Mouse (Mus musculus) erythroblast, embryonic 14.5 days (primary cell): ENCODE results near the gene Cnksr1. TPM values are rescaled to one million over a fixed set of nuclear protein-coding genes. Genes with fewer than 3 reads are reported as not detected.

ENCODE experiments used
- H3K27me3 ChIP-seq: 2 replicates; pipeline ENCODE4 v1.6.1; 2012; ENCODE audit warnings: inconsistent platforms; ENCODE audit not compliant: control insufficient read depth
- H3K36me3 ChIP-seq: 2 replicates; pipeline ENCODE4 v1.6.1; 2012; ENCODE audit warnings: mild to moderate bottlenecking, inconsistent platforms; ENCODE audit not compliant: control insufficient read depth
- H3K4me1 ChIP-seq: 2 replicates; pipeline ENCODE4 v1.6.1; 2012; ENCODE audit warnings: inconsistent platforms; ENCODE audit not compliant: control insufficient read depth
- H3K4me3 ChIP-seq: replicated peaks from 2 replicates; pipeline ENCODE3; 2012; ENCODE audit warnings: moderate library complexity, mild to moderate bottlenecking, inconsistent platforms
- H3K9me3 ChIP-seq: 2 replicates; pipeline ENCODE4 v1.6.1; 2012; ENCODE audit warnings: low read length, inconsistent platforms, mixed read lengths; ENCODE audit not compliant: control insufficient read depth
- GATA1 ChIP-seq: IDR thresholded peaks from 2 replicates; pipeline ENCODE4 v1.6.1; 2012; ENCODE audit warnings: low read length, inconsistent platforms, mixed read lengths
- TAL1 ChIP-seq: IDR thresholded peaks from 3 replicates; pipeline ENCODE4 v1.6.1; 2012; ENCODE audit warnings: low read length, inconsistent platforms, mixed read lengths
- polyA plus RNA-seq: library from polyadenylated mRNA; stranded (reverse); fragments of >175 nt; gene quantifications from 2 replicates; pipeline ENCODE4 v1.2.3, GENCODE M21; 2012

Gene Cnksr1
- polyA plus RNA-seq, 1 experiment = not detected

GRCm38 (mm10) chr4:134227194-134227593 lies 11.0 kb downstream of the Cnksr1 start, which contains the start of gene Catsper4:
TSS of gene Catsper4 (minus strand) at chr4:134227383.
- TF ChIP-seq GATA1 = no peak
- no peak for TF ChIP-seq TAL1
- H3K27me3 ChIP-seq = peaks cover 4% of the 10 kb centered on the region
- no peaks in the 10 kb centered on the region for H3K36me3 ChIP-seq

GRCm38 (mm10) chr4:134222793-134223600 lies 15.2 kb downstream of the Cnksr1 start:
- no peaks in the 10 kb centered on the region for H3K9me3 ChIP-seq
- peaks cover 4% of the 10 kb centered on the region for H3K4me1 ChIP-seq
- no peaks in the 10 kb centered on the region for H3K36me3 ChIP-seq
- TF ChIP-seq TAL1 = no peak
- no peak for TF ChIP-seq GATA1
- H3K4me3 ChIP-seq = no peak overlapping the region
- peaks cover 2% of the 10 kb centered on the region; the same call in 1 of the 2 replicates for H3K27me3 ChIP-seq

More at GRCm38 (mm10) chr4:134227194-134227593, 11.0 kb downstream of the Cnksr1 start, which contains the start of gene Catsper4:
- H3K9me3 ChIP-seq = no peaks in the 10 kb centered on the region
- peaks cover 4% of the 10 kb centered on the region for H3K4me1 ChIP-seq
- H3K4me3 ChIP-seq = no peak within 1 kb of the TSS

GRCm38 (mm10) chr4:134206488-134207053 lies 31.6 kb downstream of the Cnksr1 start:
- Histone ChIP-seq H3K27me3 (no peaks in the 10 kb centered on the region), H3K4me3 (no peak overlapping the region), H3K9me3 (no peaks in the 10 kb centered on the region), H3K36me3 (no peaks in the 10 kb centered on the region), H3K4me1 (no peaks in the 10 kb centered on the region)
- TF ChIP-seq TAL1 = no peak
- TF ChIP-seq GATA1 = no peak

GRCm38 (mm10) chr4:134203340-134203896 lies 34.8 kb downstream of the Cnksr1 start:
- no peaks in the 10 kb centered on the region for H3K36me3 ChIP-seq
- H3K4me3 ChIP-seq = no peak overlapping the region
- H3K27me3 ChIP-seq = no peaks in the 10 kb centered on the region
- TF ChIP-seq GATA1 (no peak), TAL1 (no peak)
- H3K9me3 ChIP-seq = no peaks in the 10 kb centered on the region
- H3K4me1 ChIP-seq = no peaks in the 10 kb centered on the region

- H3K27me3 ChIP-seq = no peaks in the 10 kb centered on the region
- TF ChIP-seq GATA1 = no peak
- H3K9me3 ChIP-seq = no peaks in the 10 kb centered on the region
- no peak within 1 kb of the TSS for H3K4me3 ChIP-seq
- no peaks in the 10 kb centered on the region for H3K4me1 ChIP-seq
- H3K36me3 ChIP-seq = no peaks in the 10 kb centered on the region
Measured at GRCm38 (mm10) chr4:134202904-134203303, 35.3 kb downstream of the Cnksr1 start, which contains the start of gene Gm7534. TSS of gene Gm7534 (minus strand) at chr4:134203004.

- no peaks in the 10 kb centered on the region for H3K27me3 ChIP-seq
- no peaks in the 10 kb centered on the region for H3K4me1 ChIP-seq
- no peak overlapping the region for H3K4me3 ChIP-seq
- TF ChIP-seq TAL1 (no peak), GATA1 (no peak)
- no peaks in the 10 kb centered on the region for H3K9me3 ChIP-seq
- H3K36me3 ChIP-seq = no peaks in the 10 kb centered on the region
Measured at GRCm38 (mm10) chr4:134199371-134199770, 38.8 kb downstream of the Cnksr1 start.

GRCm38 (mm10) chr4:134186268-134186667 lies 51.9 kb downstream of the Cnksr1 start:
- no peak for TF ChIP-seq TAL1
- no peak for TF ChIP-seq GATA1
- H3K36me3 ChIP-seq = peaks cover 21% of the 10 kb centered on the region
- no peaks in the 10 kb centered on the region for H3K27me3 ChIP-seq
- peaks cover 39% of the 10 kb centered on the region for H3K4me1 ChIP-seq
- peak overlapping the region; percentile 80 for H3K4me3 ChIP-seq
- no peaks in the 10 kb centered on the region for H3K9me3 ChIP-seq

- Histone ChIP-seq H3K36me3 (peaks cover 28% of the 10 kb centered on the region), H3K27me3 (no peaks in the 10 kb centered on the region), H3K4me1 (peaks cover 46% of the 10 kb centered on the region), H3K9me3 (no peaks in the 10 kb centered on the region), H3K4me3 (peak overlapping the region; percentile 80)
- TF ChIP-seq TAL1 (no peak), GATA1 (no peak)
Measured at GRCm38 (mm10) chr4:134185569-134185968, 52.6 kb downstream of the Cnksr1 start.

GRCm38 (mm10) chr4:134183711-134184110 lies 54.5 kb downstream of the Cnksr1 start:
- peaks cover 39% of the 10 kb centered on the region for H3K36me3 ChIP-seq
- no peak overlapping the region for H3K4me3 ChIP-seq
- no peaks in the 10 kb centered on the region for H3K27me3 ChIP-seq
- peaks cover 48% of the 10 kb centered on the region for H3K4me1 ChIP-seq
- no peak for TF ChIP-seq TAL1
- no peak for TF ChIP-seq GATA1
- no peaks in the 10 kb centered on the region for H3K9me3 ChIP-seq
